Mouse (Mus musculus) kidney, adult 18-20 months (tissue): ENCODE results near the gene Psd.

ENCODE experiments used
- DNase-seq: peaks from one replicate; pipeline ENCODE4 v3.0.0; 2021

Psd gene

DNA sequence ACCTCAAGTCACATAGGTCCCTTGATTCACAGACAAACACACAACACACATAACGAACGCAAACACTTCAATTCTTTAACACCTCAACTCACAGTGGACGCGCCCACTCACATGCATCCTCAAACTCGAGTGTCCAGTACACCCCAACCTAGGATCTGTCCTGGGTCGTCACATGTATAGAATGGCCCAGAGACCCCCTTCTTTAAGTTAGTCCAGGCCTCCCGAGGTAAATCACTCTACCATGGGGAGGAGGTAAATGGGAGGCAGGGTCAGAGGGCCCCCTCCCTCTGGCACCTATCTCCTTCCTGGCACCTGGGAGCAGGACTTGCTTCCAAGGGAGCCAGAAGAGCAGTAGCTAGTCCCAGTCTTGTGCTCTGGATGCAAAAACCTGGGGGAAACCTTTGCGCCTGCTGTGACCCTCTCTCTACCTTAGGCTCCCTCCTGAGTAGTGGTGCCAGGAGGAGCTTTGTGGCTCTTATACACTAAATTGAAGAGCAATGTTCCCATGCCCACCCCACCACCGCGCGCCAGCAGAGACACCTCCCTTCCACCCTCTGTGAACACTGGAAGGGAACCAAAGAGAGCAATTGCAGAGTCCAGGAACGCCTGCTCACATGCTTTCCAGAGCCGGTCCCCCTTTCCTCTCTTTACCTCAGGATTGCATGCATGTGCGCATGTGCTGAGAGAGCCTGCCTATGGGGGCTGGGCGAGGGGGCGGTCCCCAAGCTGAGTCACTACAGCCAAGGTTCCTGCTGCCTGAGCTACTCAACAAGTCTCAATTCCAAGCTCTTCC lies 8.2 kb downstream of the Psd start:
- DNase-seq = peak; percentile 47

DNA sequence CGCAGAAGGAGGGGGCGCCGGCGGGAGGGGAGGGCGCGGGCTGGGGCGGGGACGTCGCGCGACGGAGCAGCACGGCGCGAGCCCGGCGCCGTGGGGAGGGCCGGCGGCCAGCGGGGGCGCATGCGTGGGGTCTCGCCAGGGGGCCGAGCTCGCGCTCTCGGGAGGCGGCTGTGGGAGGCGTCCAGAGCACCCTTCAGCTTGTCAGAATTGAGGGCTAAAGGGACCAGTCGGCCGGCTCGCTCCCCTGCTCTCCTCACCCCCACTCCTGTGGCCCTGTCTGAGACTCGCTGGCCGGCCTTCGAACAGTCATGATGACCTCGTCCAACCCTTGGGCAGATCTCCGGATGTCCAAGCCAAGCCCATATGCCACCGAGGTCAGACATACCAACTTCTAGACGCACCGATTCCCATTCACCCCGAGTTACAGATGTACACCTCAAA lies 8.9 kb downstream of the Psd start:
- no peak for DNase-seq

DNA sequence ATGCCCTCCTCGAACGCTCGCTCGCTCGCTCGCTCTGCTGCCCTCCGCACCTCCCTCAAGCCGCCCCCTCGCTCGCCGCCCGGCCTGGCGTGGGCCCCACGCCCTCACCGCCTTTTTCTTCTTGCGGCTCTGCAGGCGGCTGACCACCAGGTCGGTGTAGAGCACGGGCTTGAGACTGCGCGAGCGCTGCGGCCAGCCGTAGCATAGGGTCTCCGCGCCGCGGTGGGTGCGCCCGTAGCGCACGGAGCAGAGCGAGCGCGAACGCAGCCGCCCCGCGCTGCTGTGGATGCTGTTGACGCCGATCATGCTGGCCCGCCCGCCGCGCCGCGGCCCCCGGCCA lies 9.4 kb downstream of the Psd start:
- no peak for DNase-seq

DNA sequence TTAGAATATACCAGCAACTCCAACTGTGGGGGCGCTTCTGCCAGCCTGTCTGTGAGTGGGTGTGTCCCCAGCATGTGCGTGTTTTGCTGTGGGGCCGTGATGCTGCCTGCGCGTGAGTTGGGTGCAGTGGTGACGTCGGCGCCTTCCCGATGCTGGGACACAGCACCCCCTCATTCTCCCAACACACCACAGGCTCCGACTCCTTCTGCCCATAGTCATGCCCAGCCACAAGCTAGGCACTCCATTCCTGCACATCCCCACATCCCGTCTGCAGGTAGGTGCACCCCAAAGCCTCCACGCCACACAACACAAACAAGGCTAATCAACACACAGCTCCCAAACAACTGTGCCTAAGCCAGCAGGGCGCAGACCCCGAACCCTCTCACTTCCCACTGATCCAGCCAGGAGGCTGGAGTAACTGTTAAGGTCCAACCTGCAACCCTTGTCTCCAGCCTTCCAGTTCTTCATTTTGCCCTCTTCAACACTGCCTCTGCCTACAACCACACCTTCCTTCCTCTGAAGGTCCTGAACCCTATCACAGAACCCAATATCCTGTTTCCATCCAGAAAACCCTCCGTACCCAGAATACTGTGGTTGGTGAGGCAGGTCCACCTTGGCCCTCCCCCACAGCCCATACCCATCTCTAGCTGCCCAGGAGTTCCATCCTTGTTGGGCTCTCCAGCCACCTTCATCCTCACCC lies 10.0 kb downstream of the Psd start:
- DNase-seq = no peak

DNA sequence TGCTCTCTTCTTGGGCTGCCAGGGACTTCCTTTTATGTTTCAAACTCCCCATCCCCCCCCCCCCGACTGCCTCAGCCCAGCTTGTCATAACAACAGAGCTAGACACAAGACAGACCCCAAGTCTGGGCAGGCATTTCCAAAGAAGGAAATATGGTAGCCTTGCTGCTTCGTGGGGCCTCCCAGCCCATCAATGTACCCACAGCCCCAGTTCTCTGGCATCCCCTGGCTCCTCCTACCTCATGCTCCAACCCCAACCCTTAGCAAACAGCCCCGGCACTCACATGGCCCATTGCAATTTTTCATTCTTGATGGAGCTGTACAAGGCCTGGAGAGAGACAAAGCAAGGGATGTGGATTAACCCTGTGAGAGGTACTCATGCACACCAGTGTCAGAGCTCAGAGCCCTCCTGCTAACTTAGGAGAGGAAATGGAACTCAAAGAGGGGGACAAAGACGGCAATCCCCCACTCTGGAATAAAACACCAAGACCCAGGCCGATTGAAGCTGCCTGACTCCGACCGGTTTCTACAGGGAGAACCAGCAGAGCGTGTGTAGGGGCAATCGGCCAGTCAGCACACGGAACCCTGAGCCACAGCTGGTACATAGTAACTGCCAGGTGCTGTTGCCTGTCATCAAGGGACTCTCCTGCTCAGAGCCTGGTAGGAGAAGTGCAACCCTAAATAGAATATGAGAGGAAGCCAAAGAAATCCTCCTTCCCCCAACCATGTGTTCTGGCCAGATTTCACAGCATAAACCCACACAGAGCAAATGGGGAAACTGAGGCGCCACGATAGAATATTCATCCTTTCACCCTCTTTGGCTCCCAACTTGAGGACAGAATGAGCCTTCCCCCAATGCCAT lies 11.0 kb downstream of the Psd start:
- DNase-seq = no peak

DNA sequence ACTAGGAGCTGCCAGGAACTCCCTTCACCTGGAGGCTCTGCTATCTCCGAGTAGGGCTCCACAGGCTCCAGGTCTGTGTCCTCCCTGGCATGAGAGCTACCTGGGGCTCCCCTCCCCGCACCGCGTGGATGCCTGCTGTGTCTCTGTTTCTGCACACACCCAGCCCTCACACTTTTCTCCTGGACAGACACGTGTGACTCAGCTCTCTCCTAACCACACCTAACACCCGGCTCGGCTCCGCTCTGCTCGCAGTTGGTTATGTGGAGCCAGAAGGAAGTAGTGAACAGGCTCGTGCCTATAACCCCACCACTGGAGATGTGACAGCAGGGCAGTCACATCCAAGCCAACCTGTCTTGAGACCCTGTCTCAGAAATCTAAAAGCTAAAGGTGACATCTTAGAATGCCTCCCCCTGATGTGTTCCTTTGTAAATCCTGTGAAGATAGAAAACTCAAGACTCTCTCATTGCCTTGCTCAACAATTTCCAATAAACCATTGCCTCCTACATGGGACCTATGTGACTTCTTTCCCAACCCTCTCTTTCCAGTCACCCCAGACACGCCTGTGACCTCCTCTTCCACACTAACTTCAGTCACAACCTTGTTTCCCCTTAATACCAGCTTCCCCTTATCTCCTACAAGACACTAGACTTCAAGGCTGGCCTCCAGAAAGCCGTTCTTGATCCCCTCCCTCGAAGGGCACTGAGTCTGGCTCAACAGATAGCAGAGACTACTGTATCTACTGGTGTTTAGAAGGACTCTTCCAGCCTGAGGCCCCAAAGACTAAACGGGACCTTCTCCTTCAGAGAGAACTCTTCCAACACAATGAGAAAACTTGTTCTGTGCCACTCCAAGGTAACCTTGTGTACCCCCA lies 11.8 kb downstream of the Psd start:
- no peak for DNase-seq

DNA sequence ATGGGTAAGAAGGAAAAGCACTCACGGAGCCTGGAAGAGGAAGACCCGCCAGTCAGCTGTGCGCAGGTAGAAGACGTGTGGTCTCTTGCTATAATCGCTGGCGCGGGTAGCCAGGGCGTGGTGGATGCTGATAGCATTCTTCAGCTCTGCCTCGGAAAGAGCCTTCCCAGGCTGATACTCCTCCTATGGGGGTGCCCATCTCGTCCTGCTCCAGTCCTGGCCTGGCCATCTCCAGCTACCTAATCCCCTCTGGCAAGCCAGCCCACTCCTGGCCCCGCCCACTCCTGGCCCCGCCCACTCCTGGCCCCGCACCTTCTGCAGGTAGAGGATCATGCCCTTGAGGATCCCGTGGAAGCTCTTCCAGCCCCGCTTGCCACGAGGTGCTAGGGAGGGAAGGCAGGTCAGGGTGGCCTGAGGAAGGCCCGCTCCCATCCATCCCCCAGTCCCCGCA lies 12.8 kb downstream of the Psd start:
- peak; percentile 48 for DNase-seq

DNA sequence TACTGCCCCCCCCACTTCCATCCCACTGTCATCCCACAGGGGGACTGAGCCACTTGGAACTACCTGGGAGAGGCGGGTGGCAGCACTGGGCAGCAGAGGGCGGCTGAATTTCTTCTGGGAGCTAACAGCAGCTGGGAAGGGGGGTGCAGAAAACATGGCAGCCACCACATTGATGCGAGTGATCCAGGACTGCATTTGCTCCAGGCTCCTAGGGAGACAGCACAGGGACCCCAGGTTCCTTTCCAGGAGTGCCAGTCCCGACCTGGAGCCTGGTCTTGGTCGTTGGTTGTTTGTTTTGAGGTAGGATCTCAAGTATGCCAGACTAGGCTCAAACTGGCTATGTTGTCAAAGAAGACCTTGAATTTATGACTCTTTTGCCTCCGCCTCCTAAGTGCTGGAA lies 13.4 kb downstream of the Psd start:
- no peak for DNase-seq

DNA sequence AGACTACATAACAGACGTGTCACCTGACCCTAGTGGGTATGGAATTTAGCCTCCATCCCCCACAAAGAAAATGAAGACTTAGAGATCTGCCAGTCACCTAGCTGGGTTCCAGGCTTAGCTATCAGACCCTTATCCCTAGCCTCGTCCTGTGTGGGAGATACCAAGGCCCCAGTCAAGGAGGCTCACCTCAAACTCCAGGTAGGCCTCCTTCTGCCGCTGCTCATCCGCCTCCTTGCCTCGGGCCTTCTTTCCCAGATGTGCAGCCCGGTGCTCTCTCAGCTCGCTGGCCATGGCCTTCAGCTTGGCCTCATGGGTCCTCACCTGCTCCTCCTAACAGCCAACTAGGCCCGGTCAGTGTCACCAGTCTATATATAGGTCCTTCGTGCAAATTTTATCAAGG lies 13.8 kb downstream of the Psd start:
- DNase-seq = no peak

DNA sequence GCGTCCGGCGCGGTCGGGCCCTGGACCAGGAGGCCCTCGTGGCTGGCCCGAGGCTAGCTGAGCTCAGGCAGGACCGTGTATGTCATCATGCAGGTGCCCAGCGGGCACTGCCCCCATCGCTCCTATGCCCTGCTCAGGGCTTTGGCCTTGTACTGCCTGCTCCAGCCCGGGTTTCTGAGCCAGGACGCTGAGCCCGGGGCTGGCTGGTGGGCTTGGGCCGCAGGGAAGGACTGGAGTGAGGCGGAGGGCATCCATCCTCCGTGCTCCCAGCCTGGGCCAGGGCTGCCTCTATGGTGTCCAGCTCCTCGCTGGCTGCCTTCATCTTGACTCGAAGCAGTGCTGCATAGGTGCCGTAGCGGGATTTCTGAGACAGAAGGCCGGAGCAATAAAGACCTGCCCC lies 14.4 kb downstream of the Psd start:
- DNase-seq = no peak

DNA sequence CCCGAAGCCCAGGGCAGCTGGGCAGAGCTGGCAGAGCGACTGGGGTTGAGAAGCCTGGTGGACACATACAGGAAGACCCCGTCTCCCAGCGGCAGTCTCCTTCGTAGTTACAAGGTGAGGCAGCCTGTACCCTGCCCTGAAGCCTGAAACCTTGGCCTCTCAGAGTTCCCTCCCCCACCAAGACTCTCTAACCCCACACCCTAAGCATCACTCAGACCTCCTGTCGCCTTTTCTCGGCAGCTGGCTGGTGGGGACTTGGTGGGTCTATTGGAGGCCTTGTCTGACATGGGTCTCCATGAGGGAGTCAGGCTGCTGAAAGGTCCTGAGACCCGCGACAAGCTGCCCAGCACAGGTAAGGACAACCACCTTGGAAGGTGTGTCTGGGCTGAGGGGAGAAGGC lies 15.6 kb downstream of the Psd start:
- no peak for DNase-seq

DNA sequence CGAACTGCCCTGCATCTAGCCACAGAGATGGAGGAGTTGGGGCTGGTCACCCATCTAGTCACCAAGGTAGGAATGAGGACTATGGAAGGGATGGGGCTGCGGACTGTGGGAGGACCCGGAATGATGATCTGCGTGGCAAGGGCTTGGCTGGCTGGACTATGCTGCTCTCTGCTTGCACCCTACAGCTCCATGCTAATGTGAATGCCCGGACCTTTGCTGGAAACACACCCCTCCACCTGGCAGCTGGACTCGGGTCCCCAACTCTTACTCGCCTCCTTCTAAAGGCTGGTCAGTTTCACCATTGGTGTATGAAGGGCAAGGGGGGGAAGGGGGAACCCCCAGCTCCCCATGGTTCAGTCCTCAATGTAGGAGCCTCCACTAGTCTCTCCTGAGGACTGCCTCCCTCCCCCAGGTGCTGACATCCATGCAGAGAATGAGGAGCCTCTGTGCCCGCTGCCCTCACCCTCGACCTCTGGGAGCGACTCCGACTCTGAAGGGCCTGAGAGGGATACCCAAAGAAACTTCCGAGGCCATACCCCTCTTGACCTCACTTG lies 16.6 kb downstream of the Psd start:
- no peak for DNase-seq

DNA sequence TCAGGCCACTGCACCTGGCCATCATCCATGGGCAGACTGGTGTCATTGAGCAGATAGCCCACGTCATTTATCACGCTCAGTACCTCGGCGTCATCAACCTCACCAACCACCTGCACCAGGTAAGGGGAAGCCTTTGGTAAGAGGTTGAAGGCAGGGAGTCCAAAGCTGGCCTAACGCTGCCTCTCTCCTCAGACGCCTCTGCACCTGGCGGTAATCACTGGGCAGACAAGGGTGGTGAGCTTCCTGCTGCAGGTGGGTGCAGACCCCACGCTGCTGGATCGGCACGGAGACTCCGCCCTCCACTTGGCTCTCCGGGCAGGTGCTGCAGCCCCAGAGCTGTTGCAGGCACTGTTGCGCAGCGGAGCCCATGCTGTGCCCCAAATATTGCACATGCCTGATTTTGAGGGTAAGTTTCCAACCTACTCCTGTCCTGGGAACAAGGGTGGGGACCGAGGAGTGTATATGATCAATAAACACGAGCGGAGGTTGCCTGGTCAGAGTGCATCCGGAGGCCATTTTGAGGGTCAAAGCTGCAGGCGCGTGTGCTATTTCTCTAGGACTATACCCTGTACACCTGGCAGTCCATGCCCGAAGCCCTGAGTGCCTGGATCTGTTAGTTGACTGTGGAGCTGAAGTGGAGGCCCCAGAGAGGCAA lies 17.2 kb downstream of the Psd start:
- DNase-seq = no peak

DNA sequence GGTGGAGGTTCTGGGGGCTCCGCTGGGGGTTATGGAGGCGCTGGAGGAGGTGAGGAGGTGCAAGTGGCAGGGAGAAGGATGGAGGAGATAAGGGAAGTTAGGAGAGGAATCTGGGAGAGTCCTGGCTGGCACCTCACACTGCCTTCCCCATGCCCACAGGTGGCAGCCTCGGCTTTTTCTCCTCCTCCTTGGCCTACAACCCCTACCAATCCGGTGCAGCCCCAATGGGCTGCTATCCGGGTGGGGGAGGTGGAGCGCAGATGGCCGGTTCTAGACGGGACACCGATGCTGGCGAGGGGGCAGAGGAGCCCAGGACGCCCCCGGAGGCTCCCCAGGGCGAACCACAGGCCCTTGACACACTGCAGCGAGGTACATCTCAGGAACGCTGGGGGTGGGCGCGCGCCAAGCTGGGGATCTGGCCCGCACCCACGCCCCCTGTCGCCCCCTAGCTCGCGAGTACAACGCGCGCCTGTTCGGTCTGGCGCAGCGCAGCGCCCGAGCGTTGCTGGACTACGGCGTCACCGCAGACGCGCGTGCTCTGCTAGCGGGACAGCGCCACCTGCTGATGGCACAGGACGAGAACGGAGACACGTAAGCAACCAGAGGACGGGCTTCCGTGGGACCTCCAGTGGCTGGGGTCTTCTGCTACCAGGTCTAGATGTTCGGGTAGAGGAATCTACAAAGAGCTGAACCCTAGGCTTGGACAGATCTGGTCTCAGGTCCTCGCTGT lies 18.1 kb downstream of the Psd start:
- DNase-seq = peak; percentile 87

DNA sequence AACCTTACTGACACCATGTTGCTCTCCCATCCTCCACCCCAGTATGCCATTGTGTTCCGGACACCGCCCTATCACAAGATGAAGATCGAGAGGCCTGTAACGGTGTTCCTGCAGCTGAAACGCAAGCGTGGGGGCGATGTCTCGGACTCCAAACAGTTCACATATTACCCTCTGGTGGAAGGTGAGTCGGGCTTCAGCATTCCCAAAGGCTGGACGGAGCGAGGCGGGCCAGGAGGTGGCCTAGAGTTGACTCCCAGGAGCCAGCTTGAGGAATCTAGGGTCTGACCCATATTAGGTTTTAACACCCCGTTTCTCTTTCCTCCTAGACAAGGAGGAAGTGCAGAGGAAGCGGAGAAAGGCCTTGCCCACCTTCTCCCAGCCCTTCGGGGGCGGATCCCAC lies 18.7 kb downstream of the Psd start:
- DNase-seq = no peak

DNA sequence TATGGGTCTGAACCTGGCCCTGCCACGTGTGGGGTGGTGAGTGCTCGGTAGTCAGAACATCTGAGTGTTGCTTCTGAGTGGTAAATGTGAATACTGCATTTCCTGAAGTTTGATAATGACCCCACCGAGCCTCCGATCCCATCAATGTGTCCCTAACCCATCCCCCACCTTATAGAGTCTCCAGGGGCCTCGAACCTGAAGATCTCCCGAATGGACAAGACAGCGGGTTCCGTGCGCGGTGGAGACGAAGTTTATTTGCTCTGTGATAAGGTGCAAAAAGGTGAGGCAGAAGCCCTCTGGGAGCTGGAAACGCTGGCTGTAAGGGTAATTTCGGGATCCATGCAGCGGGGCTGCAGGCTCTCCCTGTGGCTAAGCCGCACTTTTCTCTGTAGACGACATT lies 19.2 kb downstream of the Psd start:
- no peak for DNase-seq

DNA sequence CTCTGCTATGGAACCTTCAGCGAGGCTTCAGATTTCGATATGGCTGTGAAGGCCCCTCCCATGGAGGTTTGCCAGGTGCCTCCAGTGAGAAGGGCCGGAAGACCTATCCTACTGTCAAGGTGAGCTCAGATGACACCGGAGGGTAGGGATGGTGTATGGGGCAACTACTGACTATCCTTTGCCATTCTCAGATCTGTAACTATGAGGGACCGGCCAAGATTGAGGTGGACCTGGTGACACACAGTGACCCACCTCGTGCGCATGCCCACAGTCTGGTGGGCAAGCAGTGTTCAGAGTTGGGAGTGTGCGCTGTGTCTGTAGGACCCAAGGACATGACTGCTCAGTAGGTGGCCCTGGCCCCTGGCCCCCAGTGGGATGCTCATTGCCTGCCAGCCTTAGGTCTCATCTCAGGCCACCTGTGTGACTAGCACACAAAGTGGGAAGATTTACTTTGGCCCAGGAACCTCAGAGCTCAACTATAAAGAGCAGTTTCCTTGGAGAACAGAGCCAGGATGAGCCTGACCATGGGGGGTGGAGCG lies 20.1 kb downstream of the Psd start:
- DNase-seq = no peak

DNA sequence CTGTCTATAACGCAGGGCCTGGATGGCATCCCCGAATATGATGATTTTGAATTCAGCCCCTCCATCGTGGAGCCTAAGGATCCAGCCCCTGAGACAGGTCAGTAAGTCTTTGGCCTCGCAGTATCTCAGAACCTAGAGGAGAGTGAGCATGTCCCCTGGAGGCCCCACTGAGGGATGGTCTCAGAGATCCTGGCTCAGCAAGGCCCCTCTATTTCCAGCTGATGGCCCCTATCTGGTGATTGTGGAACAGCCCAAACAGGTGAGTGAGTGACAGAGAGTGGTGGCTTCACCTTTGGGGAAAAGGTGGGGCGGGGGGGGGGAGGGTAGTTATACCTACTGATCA lies 20.7 kb downstream of the Psd start:
- no peak for DNase-seq

DNA sequence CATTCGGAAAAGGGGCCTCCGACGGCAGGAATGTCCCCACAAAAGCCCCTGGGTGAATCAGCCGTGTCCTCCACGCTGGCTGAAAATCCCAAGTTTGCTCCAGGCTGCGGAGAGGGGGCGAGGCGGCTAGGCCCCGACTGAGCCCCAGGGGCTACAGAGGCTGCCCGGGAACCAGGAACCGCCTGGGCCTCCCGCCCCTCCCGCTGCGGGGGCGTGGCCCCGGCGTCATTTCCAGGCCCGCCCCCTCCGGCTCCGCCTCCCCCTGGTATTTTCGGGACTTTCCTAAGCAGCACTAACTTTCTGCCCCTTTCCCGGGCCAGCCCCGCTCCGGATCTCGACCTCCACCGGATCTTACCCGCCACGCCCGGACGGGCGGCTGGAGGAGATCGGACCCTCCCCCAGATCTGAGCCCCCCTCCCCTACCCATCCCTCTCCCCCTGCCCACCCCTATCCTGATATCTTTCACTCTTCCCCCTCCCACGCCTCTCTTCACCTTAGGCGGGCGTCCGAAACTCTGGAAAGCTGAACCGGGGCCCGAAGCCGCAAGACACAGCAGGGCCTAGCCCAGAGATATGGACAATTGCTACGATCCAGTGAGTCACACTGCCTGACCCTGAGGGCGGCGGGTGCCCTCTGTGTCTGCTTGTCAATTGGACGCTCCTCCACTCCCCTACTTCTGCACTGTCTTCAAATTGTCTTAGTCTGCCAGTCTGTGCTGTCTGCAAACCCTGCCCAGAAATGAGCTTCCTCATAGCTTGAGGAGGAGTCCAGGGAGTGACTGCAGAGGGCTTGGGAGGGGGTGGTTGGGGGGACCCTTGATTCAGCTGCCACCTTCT lies 21.3 kb downstream of the Psd start:
- DNase-seq = peak; percentile 92

DNA sequence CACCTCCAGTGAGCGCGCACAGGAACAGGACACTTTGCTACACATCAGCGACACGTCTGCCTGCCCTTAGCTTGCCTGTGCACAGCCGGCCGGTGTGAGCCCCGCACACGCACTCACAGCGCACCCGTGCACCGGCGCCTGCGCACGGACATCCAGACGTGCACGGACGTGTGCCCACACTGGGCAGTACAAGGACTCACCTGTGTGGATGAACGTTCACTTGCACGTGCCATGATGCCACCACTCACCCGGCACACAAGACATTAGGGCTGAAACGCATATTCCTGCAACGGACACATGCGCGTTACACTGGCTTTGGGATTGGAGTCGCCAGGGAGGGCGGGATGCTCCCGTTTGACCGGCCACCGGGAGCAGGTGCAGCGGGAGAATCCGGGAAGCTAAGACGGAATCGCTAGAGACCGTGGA lies 22.0 kb downstream of the Psd start:
- no peak for DNase-seq
